Mouse (Mus musculus) ES-Bruce4 (cell line): ENCODE results near the gene C1qtnf6.

Experiments
- CTCF ChIP-seq: IDR thresholded peaks from one replicate; pipeline ENCODE4 v1.8.1; 2011; ENCODE audit warnings: low read depth, low read length
- POLR2A ChIP-seq: IDR thresholded peaks from one replicate; pipeline ENCODE4 v1.8.1; 2011; ENCODE audit warnings: low read length; ENCODE audit not compliant: insufficient read depth

- TF ChIP-seq POLR2A: no peak
- TF ChIP-seq CTCF: no peak
Observed at GRCm38 (mm10) chr15:78479470-78479869, 51.7 kb downstream of the C1qtnf6 start.
